Mouse (Mus musculus): Measurements from ENCODE around the gene Gon4l.

GRCm38 (mm10) chr3:88950576-88951326 is 115.7 kb downstream of the Gon4l start, which contains the start of the genes Ash1l and Dap3:
- TF ChIP-seq CTCF (IDR thresholded peaks at IDR 0.05; ENCODE audit: control insufficient read depth, insufficient read depth, insufficient read length) (no peak), MYOD1 (IDR thresholded peaks at IDR 0.05; ENCODE audit: control insufficient read depth, insufficient read length, low read depth) (no peak)

All from C2C12 (cell line).